Mouse (Mus musculus) embryo, embryonic 10.5 days (tissue): ENCODE data around the gene Ybx1.
A peak's percentile ranks its signal among the peaks of the same experiment; 100 is the strongest.

Experiments used
- DNase-seq: peaks from one replicate; pipeline ENCODE4 v3.0.0-alpha.2; 2015; ENCODE audit warnings: low spot score

Ybx1 gene

GRCm38 (mm10) chr4:119274627-119275026 lies 19.8 kb downstream of the Ybx1 start:
- no peak for DNase-seq

- DNase-seq, result no peak
Observed at GRCm38 (mm10) chr4:119266606-119267005, 27.8 kb downstream of the Ybx1 start.

GRCm38 (mm10) chr4:119263459-119263858 lies 30.9 kb downstream of the Ybx1 start:
- DNase-seq, result no peak

- no peak for DNase-seq
Observed at GRCm38 (mm10) chr4:119262483-119262882, 31.9 kb downstream of the Ybx1 start.

GRCm38 (mm10) chr4:119261087-119261713 lies 33.2 kb downstream of the Ybx1 start:
- DNase-seq, result no peak

- no peak for DNase-seq
Observed at GRCm38 (mm10) chr4:119259344-119260254, 34.8 kb downstream of the Ybx1 start.

GRCm38 (mm10) chr4:119257083-119257482 lies 37.3 kb downstream of the Ybx1 start:
- no peak for DNase-seq

- DNase-seq, result no peak
Observed at GRCm38 (mm10) chr4:119255351-119255750, 39.1 kb downstream of the Ybx1 start, which contains the start of gene Cldn19. Cldn19 (plus strand) TSS chr4:119255414.

- no peak for DNase-seq
Observed at GRCm38 (mm10) chr4:119254012-119254618, 40.3 kb downstream of the Ybx1 start.

GRCm38 (mm10) chr4:119252025-119252808 lies 42.2 kb downstream of the Ybx1 start:
- no peak for DNase-seq

- DNase-seq, result no peak
Observed at GRCm38 (mm10) chr4:119248407-119248965, 45.9 kb downstream of the Ybx1 start.

GRCm38 (mm10) chr4:119247462-119248235 lies 46.8 kb downstream of the Ybx1 start:
- DNase-seq, result peak; percentile 77

GRCm38 (mm10) chr4:119246688-119247225 lies 47.6 kb downstream of the Ybx1 start:
- DNase-seq, result no peak

GRCm38 (mm10) chr4:119245961-119246360 lies 48.4 kb downstream of the Ybx1 start:
- no peak for DNase-seq

- DNase-seq, result no peak
Observed at GRCm38 (mm10) chr4:119245556-119245955, 48.8 kb downstream of the Ybx1 start.

GRCm38 (mm10) chr4:119244468-119245240 lies 49.8 kb downstream of the Ybx1 start:
- DNase-seq, result no peak

GRCm38 (mm10) chr4:119242571-119242970 lies 51.8 kb downstream of the Ybx1 start:
- DNase-seq, result no peak

- no peak for DNase-seq
Observed at GRCm38 (mm10) chr4:119241664-119242063, 52.7 kb downstream of the Ybx1 start.

- DNase-seq, result peak; percentile 93
Observed at GRCm38 (mm10) chr4:119239181-119239682, 55.2 kb downstream of the Ybx1 start.

- no peak for DNase-seq
Observed at GRCm38 (mm10) chr4:119238661-119239060, 55.7 kb downstream of the Ybx1 start.
